Mouse (Mus musculus) myocyte (in vitro differentiated cells): ENCODE data around the gene Obsl1. TPM values are rescaled to one million over a fixed set of nuclear protein-coding genes. Genes with fewer than 3 reads are reported as not detected.

Source experiments
- H3K27me3 ChIP-seq: one replicate; pipeline ENCODE4 v1.6.1; 2011; ENCODE audit not compliant: control insufficient read depth, insufficient read depth, insufficient read length
- H3K36me3 ChIP-seq: one replicate; pipeline ENCODE4 v1.6.1; 2011; ENCODE audit not compliant: control insufficient read depth, insufficient read depth
- H3K4me2 ChIP-seq: one replicate; pipeline ENCODE4 v1.6.1; 2011; ENCODE audit warnings: low read depth, control low read depth
- H3K4me3 ChIP-seq: one replicate; pipeline ENCODE4 v1.5.1; 2011; ENCODE audit warnings: mild to moderate bottlenecking, control low read depth, moderate library complexity
- H3K79me2 ChIP-seq: one replicate; pipeline ENCODE4 v1.6.1; 2011; ENCODE audit not compliant: control insufficient read depth, insufficient read depth
- H3ac ChIP-seq: one replicate; pipeline ENCODE4 v1.6.1; 2011; ENCODE audit not compliant: control insufficient read depth, insufficient read length
- CEBPB ChIP-seq: IDR thresholded peaks from 2 replicates; pipeline ENCODE4 v1.6.1; 2011; ENCODE audit warnings: mild to moderate bottlenecking, moderate library complexity; ENCODE audit not compliant: poor library complexity, insufficient read depth, severe bottlenecking
- E2F4 ChIP-seq: IDR thresholded peaks from one replicate; pipeline ENCODE4 v1.6.1; 2011; ENCODE audit warnings: mild to moderate bottlenecking, control low read depth, moderate library complexity; ENCODE audit not compliant: insufficient read depth
- MAX ChIP-seq: IDR thresholded peaks from one replicate; pipeline ENCODE4 v1.6.1; 2011; ENCODE audit warnings: low read depth, mild to moderate bottlenecking, control low read depth
- MYOD1 ChIP-seq, 3 experiments: IDR thresholded peaks; one replicate each; pipeline ENCODE4 v1.6.1; 2011; ENCODE audit warnings: control low read depth in 2 of 3, low read depth in 2 of 3, mild to moderate bottlenecking in 2 of 3, moderate library complexity in 1 of 3; ENCODE audit not compliant: insufficient read length in 2 of 3, control insufficient read depth in 1 of 3
- MYOG ChIP-seq, 3 experiments: IDR thresholded peaks; one replicate each; pipeline ENCODE4 v1.6.1; 2011; ENCODE audit warnings: control low read depth in 2 of 3, low read depth in 2 of 3, mild to moderate bottlenecking in 2 of 3; ENCODE audit not compliant: insufficient read length in 2 of 3, control insufficient read depth in 1 of 3, insufficient read depth in 1 of 3
- POLR2A ChIP-seq: IDR thresholded peaks from one replicate; pipeline ENCODE4 v1.6.1; 2011; ENCODE audit warnings: low read depth, mild to moderate bottlenecking, control low read depth, moderate library complexity; ENCODE audit not compliant: insufficient read length
- POLR2AphosphoS2 ChIP-seq: IDR thresholded peaks from one replicate; pipeline ENCODE4 v1.6.1; 2011; ENCODE audit warnings: low read depth, control low read depth; ENCODE audit not compliant: insufficient read length
- REST ChIP-seq: IDR thresholded peaks from one replicate; pipeline ENCODE4 v1.6.1; 2011; ENCODE audit warnings: mild to moderate bottlenecking, control low read depth, moderate library complexity; ENCODE audit not compliant: insufficient read depth, insufficient read length
- SRF ChIP-seq: IDR thresholded peaks from one replicate; pipeline ENCODE4 v1.6.1; 2011; ENCODE audit warnings: low read depth; ENCODE audit not compliant: control insufficient read depth, insufficient read length
- TCF12 ChIP-seq: IDR thresholded peaks from one replicate; pipeline ENCODE4 v1.6.1; 2011; ENCODE audit warnings: mild to moderate bottlenecking, control low read depth; ENCODE audit not compliant: poor library complexity, insufficient read depth, severe bottlenecking
- TCF3 ChIP-seq: IDR thresholded peaks from one replicate; pipeline ENCODE4 v1.6.1; 2011; ENCODE audit warnings: low read depth, control low read depth; ENCODE audit not compliant: insufficient read length
- USF1 ChIP-seq: IDR thresholded peaks from one replicate; pipeline ENCODE4 v1.6.1; 2011; ENCODE audit warnings: low read depth, mild to moderate bottlenecking, control low read depth, moderate library complexity
- polyA plus RNA-seq: library from polyadenylated mRNA; unstranded; fragments of >200 nt; fragmentation: generic; extraction: Trizol; gene quantifications from one replicate; pipeline ENCODE4 v1.2.1, GENCODE M21; 2012; ENCODE audit warnings: missing spikeins

Obsl1 gene
- polyA plus RNA-seq, 1 experiment = 148 TPM

DNA sequence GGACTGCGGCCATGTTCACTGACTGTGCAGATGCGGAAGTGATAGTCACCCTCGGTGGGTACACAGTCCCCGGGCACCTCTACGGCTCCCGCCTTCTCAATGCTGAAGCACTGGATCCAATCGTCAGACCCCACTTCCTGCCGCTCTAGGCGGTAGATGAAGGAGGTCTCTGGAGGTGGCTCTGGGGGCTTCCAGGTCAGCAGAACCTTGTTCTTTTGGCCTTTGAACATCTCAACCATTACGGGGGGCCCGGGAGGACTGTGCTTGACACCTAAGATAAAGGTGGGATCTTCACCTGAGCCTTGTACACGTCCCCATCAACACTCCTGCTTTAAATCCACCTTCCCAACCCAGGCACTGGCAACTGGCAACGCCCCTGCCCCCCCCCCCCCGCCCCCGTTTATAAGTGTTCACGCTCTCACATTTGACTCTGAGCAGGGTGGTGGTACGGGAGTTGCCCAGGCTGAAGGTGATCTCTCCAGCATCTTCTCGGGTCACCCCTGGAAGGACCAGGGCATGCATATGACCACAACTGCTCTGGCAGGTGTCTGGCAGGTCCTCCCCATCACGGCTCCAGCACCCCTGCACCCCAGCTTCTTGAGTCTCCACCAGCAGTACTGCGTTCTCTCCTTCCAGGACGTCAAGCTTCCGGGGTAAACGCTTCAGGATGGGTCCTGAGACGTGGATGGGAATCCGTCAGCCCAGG, 3.2 kb downstream of the Obsl1 start:
- Histone ChIP-seq H3ac (no peak overlapping the region), H3K4me2 (peak overlapping the region; percentile 2), H3K4me3 (no peak overlapping the region), H3K36me3 (peaks cover 4% of the 10 kb centered on the region), H3K79me2 (no peaks in the 10 kb centered on the region), H3K27me3 (no peaks in the 10 kb centered on the region)
- no peak for TF ChIP-seq USF1
- no peak for TF ChIP-seq TCF12
- no peak for TF ChIP-seq REST
- no peak for TF ChIP-seq SRF
- TF ChIP-seq TCF3 = no peak
- TF ChIP-seq POLR2A = no peak
- TF ChIP-seq CEBPB = no peak

DNA sequence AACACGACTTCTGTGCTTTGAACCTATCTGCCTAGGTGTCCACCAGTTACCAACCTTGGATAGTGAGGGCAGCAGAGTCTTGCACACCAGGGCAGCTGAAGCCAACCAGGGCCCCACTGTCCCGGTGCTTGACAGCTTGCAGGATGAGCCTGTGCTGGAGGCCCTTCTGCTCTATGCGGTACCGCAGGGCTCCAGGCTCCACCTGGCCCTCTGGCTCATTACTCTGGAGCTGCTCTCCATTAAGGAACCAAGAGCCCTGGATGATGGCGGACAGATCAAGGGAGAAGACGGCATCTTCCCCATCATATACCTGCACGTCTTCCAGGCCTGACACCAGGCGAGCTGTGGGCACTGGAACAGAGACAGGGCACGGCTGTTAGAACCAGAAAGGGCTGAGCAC, 4.3 kb downstream of the Obsl1 start:
- Histone ChIP-seq H3K79me2 (no peaks in the 10 kb centered on the region), H3K27me3 (no peaks in the 10 kb centered on the region), H3K4me2 (no peak overlapping the region), H3K4me3 (no peak overlapping the region), H3K36me3 (peaks cover 7% of the 10 kb centered on the region), H3ac (no peak overlapping the region)
- TF ChIP-seq REST (no peak), SRF (no peak), TCF3 (no peak), MAX (no peak), TCF12 (no peak), POLR2A (no peak), POLR2AphosphoS2 (no peak), MYOD1 (IDR thresholded peaks at IDR 0.05; ENCODE audit: control insufficient read depth in 1 of 3, insufficient read length in 2 of 3, low read depth in 2 of 3) (no peak), CEBPB (no peak), USF1 (no peak), MYOG (IDR thresholded peaks at IDR 0.05; ENCODE audit: control insufficient read depth in 1 of 3, insufficient read depth in 1 of 3, insufficient read length in 2 of 3, low read depth in 2 of 3) (no peak), E2F4 (no peak)

DNA sequence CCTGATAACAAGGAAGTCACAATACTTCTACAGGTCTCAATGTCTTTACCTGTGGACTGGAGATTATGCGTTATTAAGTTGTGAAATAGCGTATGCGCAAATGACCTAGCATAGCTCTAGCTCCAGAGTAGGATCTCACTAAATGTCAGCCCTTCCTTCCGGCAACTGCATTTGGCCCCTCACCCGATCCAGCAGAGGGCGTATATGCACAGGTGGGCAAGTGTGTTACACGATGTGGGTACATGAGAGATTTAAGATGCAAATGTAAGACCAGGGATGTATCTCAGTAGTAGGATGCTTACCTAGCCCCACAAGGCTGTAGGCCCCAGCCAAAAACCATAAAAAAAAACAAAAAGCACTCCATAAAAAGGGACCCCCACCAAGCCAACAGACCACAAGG, 6.8 kb downstream of the Obsl1 start:
- TF ChIP-seq SRF (no peak), USF1 (no peak), MYOG (IDR thresholded peaks at IDR 0.05; ENCODE audit: control insufficient read depth in 1 of 3, insufficient read depth in 1 of 3, insufficient read length in 2 of 3, low read depth in 2 of 3) (no peak), E2F4 (no peak), REST (no peak), MYOD1 (IDR thresholded peaks at IDR 0.05; ENCODE audit: control insufficient read depth in 1 of 3, insufficient read length in 2 of 3, low read depth in 2 of 3) (no peak)
- H3K27me3 ChIP-seq = no peaks in the 10 kb centered on the region
- H3K79me2 ChIP-seq = no peaks in the 10 kb centered on the region
- H3K36me3 ChIP-seq = peaks cover 7% of the 10 kb centered on the region
- no peak overlapping the region for H3ac ChIP-seq
- H3K4me3 ChIP-seq = no peak overlapping the region
- H3K4me2 ChIP-seq = no peak overlapping the region

DNA sequence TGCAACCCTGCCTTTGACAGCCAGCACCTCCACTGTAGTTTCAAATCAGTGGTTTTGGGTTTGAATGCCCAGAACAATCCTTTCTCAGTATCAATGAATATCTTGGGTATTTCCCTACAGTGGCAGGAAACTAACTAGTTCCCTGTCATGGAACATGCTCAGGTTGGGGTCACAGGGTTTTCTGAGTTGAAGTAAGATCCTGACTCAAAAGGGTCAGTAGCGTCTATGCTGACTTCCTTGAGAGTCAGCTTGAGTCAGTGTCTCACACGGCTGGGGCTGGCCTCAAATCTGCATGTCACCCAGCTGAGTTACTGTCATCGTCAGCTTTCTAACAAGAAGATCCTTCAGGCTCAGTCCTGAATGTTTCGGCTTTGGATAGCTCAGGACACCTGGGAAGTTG, 7.4 kb downstream of the Obsl1 start:
- no peak overlapping the region for H3K4me2 ChIP-seq
- H3K4me3 ChIP-seq = no peak overlapping the region
- H3K27me3 ChIP-seq = no peaks in the 10 kb centered on the region
- TF ChIP-seq USF1 (no peak), SRF (no peak), CEBPB (no peak), MYOG (IDR thresholded peaks at IDR 0.05; ENCODE audit: control insufficient read depth in 1 of 3, insufficient read depth in 1 of 3, insufficient read length in 2 of 3, low read depth in 2 of 3) (no peak), MYOD1 (IDR thresholded peaks at IDR 0.05; ENCODE audit: control insufficient read depth in 1 of 3, insufficient read length in 2 of 3, low read depth in 2 of 3) (no peak), TCF12 (no peak), POLR2AphosphoS2 (no peak), POLR2A (no peak)
- H3ac ChIP-seq = no peak overlapping the region
- H3K79me2 ChIP-seq = no peaks in the 10 kb centered on the region
- peaks cover 7% of the 10 kb centered on the region for H3K36me3 ChIP-seq

DNA sequence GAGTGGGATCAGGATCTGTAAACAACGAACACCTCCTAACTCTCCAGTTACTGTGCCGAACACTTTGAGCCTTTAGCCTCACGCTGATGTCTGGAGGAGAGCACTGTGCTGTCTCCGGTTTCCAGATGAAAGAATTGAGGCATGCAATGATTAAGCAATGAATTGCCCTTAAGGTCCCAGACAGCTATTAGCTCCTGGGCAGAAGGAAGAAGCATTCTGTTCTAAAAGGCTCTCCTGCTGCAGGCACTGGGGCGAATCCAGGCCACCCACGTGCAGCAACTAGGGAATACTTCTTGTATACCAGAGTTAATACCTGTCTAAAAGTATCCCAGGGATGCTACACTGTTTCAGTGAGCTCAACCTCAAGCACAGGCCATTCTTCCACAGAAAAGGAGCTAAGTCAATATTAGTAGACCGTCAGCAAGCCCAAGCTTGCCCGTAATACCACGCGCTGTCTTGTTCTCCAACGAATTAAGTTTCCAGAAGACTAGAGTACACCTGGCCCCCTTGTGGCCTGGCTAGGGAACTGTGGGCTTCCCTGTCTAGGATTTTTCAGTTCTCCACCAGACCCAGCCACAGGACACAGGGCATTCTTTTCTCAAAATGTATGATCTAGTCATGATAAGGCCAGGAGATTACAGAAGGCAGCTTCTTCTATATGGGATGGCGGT, 11.2 kb downstream of the Obsl1 start:
- H3K79me2 ChIP-seq = no peaks in the 10 kb centered on the region
- H3ac ChIP-seq = no peak overlapping the region
- no peaks in the 10 kb centered on the region for H3K27me3 ChIP-seq
- H3K4me2 ChIP-seq = no peak overlapping the region
- H3K4me3 ChIP-seq = no peak overlapping the region
- H3K36me3 ChIP-seq = peaks cover 5% of the 10 kb centered on the region
- no peak for TF ChIP-seq CEBPB
- no peak for TF ChIP-seq TCF12
- TF ChIP-seq TCF3 = no peak
- no peak for TF ChIP-seq SRF
- TF ChIP-seq REST = no peak
- no peak for TF ChIP-seq MYOG (IDR thresholded peaks at IDR 0.05; ENCODE audit: control insufficient read depth in 1 of 3, insufficient read depth in 1 of 3, insufficient read length in 2 of 3, low read depth in 2 of 3)
- TF ChIP-seq POLR2AphosphoS2 = no peak
- no peak for TF ChIP-seq POLR2A
- no peak for TF ChIP-seq MYOD1 (IDR thresholded peaks at IDR 0.05; ENCODE audit: control insufficient read depth in 1 of 3, insufficient read length in 2 of 3, low read depth in 2 of 3)
- no peak for TF ChIP-seq E2F4
- no peak for TF ChIP-seq MAX
- TF ChIP-seq USF1 = no peak
